Mouse (Mus musculus) monocyte, adult 59 days (primary cell): ENCODE data around the gene Gria1. TPM values are rescaled to one million over a fixed set of nuclear protein-coding genes. Genes with fewer than 3 reads are reported as not detected.

ENCODE experiments used
- total RNA-seq, 2 experiments: library from RNA; stranded (reverse); gene quantifications; one replicate each; pipeline ENCODE4 v1.2.4; 2023

The Gria1 gene
- not detected for total RNA-seq

DNA sequence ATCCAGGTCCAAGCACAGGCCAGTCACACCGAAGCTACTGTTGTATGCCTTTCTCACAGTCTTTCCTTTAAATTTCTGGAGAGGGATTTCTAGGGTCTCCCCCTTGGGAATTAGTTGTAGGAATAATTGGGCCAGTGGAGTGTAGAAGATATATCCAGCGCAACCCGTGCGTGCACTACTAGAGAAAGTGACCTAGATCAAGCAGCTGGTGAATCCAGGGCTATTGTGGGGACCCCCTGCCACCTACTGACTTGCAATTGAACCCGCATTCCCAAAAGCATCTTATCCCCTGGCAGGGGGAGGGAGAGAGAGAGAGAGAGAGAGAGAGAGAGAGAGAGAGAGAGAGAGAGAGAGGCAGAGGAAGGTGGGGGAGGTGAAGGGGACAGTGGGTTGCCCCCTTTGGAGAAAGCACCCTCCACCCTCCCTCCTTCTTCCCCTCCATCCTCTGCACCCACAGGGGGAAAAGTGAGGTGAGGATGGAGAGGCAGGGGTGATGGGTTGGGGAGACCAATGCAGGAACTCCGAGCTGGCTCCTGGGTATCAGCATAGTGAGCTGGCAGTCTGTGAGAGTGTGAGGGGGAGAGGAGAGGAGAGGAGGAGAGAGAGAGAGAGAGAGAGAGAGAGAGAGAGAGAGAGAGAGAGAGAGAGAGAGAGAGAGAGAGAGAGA is at the start of gene Gria1:
Gria1 (plus strand) TSS at position 364 of the 667 bp plus-strand sequence.

